Mouse (Mus musculus) spleen, adult 2 months (tissue): Measurements from ENCODE around the gene Jpt1.
"Not testable (repeated sequence)": the region's sequence is repeated elsewhere in the genome, so short reads cannot be mapped to it uniquely, and the experiment has no call there.

Experiments used
- CTCF ChIP-seq: fragments of 200-500 bp; IDR thresholded peaks from 2 replicates; pipeline ENCODE4 v1.5.1; 2011; ENCODE audit warnings: mild to moderate bottlenecking, inconsistent platforms; ENCODE audit not compliant: insufficient read depth, insufficient read length, insufficient replicate concordance; ENCODE audit errors: extremely low read depth
- POLR2A ChIP-seq: fragments of 200-500 bp; IDR thresholded peaks from 2 replicates; pipeline ENCODE4 v1.6.1; 2011; ENCODE audit warnings: low read depth, low read length, inconsistent platforms

- TF ChIP-seq CTCF, POLR2A: not testable (repeated sequence)
Measured at GRCm38 (mm10) chr11:115477388-115477787, 36.8 kb downstream of the Jpt1 start.
